Mouse (Mus musculus) frontal cortex, adult (tissue): Measurements from ENCODE around the gene Slc27a4.

Source experiments
- ATAC-seq: cut with Nextera tagmentation; 2 replicates; pipeline ENCODE4 v1.9.2; 2017; ENCODE audit warnings: mild to moderate bottlenecking, moderate library complexity, mixed read lengths; ENCODE audit not compliant: low TSS enrichment

Slc27a4 gene

DNA sequence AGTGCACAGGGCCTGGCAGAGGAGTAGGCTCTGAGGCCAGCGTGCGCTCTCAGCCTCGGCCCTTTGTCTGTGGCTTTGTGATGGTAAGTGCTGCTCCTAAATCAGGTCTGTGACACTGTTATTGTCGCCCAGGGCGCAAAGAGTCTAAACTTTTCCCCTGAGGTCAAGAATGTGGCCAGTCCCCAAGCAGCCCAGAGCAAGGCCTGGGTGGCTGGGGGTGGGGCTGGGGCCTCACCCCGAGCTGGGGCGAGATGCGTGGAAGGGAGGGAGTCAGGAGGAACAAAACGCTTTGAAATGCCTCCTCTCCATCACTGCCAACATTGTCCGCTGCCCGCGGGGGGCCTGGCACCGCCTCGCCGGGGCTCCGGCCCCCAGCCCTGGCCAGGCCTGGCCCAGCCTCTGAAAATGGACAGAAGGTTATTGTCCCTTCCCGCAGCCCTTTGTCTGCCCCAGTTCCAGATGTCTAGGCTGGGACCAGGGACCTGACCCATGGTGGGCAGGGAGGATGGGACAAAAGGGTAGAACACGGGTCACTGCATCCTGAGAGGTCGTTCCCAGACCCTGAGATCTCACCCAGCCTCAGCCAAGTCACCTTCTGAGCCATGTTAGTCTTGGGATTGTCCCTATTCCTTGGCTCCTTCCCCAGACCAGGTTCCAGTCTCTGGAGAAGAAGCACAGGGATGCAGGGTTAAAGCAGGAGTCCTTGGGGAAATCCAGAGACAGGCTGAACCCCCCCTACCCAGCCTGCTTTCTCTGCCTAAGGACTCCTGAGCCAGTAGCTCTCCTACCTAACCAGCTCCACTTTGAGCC lies 54.2 kb downstream of the Slc27a4 start:
- ATAC-seq: peak; percentile 44; the same call in 1 of the 2 replicates

- no peak for ATAC-seq
Observed at GRCm38 (mm10) chr2:29857341-29857740, 54.9 kb downstream of the Slc27a4 start.

DNA sequence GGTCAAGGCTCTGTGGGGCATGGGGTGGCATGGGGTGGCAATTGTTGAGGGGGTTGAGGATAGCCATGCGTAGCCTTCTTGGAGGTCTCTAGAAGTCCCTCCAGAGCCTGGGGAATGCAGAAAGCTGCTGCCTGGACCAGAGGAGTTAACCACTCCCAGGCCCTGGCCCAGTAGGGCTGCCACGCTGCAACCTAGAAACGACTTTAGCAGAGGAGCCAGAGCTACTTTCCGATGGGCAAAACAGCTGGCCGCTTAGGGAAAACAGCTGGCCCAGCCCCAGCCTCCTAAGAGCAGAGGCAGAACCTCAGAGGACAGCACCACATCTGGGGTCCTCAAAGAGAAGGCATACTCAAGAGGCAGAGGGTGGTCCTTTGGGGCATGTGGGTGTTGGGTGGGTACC lies 55.5 kb downstream of the Slc27a4 start:
- no peak for ATAC-seq

DNA sequence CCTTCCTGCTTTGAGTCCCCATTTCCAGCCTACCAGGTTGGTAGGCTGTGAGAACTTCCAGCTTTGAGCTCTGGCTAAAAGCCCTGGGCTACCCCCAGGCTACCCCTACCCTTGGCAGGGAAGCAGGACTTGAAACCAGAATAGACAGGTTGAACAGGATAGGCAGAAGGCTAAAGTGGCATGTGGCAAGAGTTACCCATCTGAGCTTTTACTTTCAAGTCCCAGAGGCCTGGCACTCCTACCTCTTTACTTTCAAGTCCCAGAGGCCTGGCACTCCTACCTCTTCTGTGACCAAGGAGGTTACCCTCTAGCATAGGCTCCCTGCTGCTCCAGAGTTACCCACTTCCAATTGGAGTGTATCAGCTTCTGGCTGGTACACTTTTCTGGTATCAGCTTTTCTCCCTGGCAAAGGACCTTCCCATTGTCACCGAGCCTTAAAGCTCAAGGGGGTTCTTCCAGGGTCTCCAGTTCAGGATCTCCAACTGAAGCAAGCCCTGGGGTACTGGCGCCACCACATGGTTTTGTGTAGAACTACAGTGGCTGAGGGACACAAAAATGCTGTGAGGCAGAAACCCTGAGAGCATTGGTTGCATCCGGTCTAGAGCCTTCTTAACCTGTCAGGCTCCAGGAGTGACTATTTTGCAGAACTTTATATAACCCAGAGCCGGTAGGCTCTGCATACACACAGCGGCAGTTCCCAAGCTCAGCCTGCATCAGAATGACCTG lies 56.5 kb downstream of the Slc27a4 start:
- ATAC-seq: no peak

GRCm38 (mm10) chr2:29865125-29865524 lies 62.7 kb downstream of the Slc27a4 start:
- no peak for ATAC-seq
